Mouse (Mus musculus) cerebellum, adult 11-12 months (tissue): ENCODE data around the gene Ermp1.
"Not testable (repeated sequence)": the region's sequence is repeated elsewhere in the genome, so short reads cannot be mapped to it uniquely, and the experiment has no call there.

Source experiments
- DNase-seq: peaks from one replicate; pipeline ENCODE4 v3.0.0; 2022

Gene Ermp1

GRCm38 (mm10) chr19:29596276-29596675 is 51.9 kb downstream of the Ermp1 start:
- no peak for DNase-seq

GRCm38 (mm10) chr19:29593783-29594182 is 54.4 kb downstream of the Ermp1 start:
- DNase-seq, result not testable (repeated sequence)

GRCm38 (mm10) chr19:29583734-29584133 is 64.5 kb downstream of the Ermp1 start:
- DNase-seq, result no peak

GRCm38 (mm10) chr19:29582439-29582838 is 65.8 kb downstream of the Ermp1 start:
- no peak for DNase-seq

- DNase-seq, result no peak
Measured at GRCm38 (mm10) chr19:29566512-29566911, 81.7 kb downstream of the Ermp1 start.

- peak; percentile 18 for DNase-seq
Measured at GRCm38 (mm10) chr19:29563258-29563779, 84.9 kb downstream of the Ermp1 start.

GRCm38 (mm10) chr19:29562603-29563002 is 85.6 kb downstream of the Ermp1 start:
- no peak for DNase-seq

GRCm38 (mm10) chr19:29562166-29562565 is 86.0 kb downstream of the Ermp1 start:
- DNase-seq, result no peak
